Mouse (Mus musculus) adrenal gland, adult 8-10 months (tissue): ENCODE results near the gene Tubgcp4. TPM values are rescaled to one million over a fixed set of nuclear protein-coding genes. Genes with fewer than 3 reads are reported as not detected.

ENCODE experiments used
- DNase-seq: peaks from one replicate; pipeline ENCODE4 v3.0.0; 2022
- total RNA-seq, 4 experiments: library from RNA; stranded (reverse); gene quantifications; 2 replicates each; pipeline ENCODE4 v1.2.4; 2022

The Tubgcp4 gene
- total RNA-seq, 4 experiments from 2014 or later = 43.8 to 53.2 (median 44.6) TPM

DNA sequence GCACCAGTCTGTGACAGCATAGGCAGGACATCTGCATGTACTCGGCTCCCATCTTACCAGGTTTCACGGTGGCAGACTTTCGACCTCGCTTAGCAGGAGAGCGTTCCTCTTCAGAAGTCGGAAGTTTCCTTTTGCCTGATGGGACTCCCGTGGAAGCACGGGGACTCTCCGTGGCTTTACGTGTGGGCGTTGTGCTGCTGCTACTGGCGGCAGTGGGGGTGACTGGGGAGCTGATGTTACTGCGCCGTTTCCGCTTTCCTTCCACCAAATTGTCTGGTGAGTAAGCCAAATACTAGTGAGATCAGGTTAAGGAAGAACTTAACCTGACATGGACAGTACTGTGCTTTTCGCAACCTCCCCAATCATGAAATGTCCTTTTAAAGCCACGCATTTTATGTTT lies 33.8 kb downstream of the Tubgcp4 start:
- no peak for DNase-seq

DNA sequence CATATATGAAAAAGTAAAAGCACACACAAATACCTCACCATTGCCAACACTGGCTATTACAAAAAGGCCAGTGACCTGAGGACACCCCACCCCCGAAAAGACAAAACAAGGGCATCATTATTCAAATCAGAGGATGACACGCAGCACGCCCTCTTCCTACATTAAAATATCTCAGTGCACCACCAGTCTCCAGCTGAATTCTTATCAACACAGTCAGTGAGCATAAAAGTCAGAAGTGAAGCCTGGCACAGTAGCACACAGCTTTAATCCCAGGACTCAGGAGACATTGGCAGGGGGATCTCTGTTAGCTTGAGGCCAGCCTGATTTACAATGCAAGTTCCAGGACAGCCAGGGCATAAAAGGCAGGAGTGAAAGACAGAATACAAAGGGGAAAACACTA lies 36.1 kb downstream of the Tubgcp4 start:
- no peak for DNase-seq

DNA sequence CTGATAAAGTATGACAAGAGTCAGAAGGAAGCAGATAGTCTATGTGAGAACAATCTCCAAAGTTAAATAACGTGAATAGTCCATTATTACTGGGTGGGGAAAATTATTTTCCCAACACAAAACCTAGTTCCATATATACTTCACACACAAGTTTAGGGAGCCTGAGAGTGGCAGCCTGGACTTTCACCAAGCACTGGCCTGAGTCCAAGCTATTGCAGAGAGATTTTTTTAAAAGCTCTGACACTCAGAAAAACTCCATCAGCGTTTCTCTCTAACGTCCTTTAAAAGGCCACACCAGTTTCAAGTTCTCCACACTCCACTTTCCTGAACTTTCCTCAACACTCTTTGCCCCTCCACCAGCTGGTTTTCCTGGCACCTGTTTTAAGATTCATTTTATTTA lies 44.0 kb downstream of the Tubgcp4 start:
- no peak for DNase-seq

DNA sequence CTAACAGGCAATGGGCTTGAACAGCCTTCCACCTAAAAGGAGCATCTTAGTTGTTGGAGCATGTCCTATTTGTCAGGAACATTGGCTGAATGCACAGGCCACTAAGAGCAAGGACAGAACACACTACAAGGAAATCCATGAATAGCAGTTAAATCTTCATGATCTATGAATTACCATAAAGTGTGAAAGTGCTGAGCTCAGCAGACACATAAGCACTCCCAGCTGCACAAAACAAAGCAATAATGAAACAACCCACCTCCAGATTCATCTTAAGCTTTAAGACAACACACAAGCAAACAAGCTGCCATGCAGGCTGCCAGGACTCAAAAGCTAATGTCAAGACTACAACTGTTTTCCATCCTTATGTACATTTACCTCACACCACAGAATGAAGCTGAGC lies 48.7 kb downstream of the Tubgcp4 start:
- no peak for DNase-seq

DNA sequence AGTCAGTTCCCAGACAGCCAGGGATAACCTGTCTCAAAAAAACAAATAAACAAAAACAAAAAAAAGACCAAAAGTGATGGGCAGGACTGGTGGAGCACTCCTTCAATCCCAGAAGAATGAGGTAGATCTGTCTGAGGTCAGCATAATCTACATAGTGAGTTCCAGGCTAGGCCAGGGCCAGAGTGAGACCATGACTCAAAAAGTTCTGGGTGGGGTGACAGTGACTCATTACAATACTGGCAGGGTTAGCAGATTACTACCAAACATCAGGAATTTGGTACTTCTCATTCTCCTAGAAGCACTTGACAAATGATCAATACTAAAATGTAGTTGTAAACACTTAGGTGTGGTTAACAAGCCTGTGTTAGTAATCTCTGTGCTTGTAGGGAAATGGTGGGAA lies 49.5 kb downstream of the Tubgcp4 start:
- peak; percentile 26 for DNase-seq

DNA sequence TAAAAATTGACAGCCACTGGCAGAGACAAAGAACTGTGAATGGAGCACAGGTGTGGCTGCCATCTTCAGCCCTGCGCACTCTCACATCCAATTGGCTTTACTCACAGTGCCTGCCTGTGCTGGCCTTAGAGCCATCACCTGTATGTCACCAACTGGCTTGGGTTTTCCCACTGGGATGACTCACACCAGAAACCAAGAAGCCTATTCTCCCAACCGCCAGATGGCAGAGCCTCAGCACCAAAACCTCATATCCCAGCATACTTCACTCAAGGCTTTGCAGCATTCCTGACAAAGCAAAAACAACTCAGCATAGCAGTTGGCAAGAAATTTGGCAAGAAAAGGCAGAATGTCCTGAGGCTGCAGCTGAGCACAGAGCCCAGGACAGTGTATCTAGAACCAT lies 52.6 kb downstream of the Tubgcp4 start:
- peak; percentile 72 for DNase-seq

DNA sequence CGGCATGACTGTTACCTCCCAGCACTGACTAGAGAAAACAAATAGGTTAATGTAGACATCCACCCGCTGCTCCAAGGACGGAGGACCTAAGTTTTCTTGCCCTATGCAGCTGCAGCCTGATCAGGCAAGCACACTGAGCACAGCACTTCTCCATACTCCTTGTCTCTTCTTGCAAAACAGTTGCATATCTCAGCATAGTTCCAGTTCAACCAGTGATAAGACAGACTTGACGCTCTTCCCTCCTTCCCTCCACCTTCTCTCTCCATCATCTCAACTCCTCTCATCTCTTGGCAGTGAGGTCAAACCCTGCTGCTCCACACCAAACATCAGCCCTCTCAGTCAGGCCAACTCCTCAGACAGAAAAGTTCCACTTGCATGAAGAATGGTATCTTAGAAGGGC lies 57.7 kb downstream of the Tubgcp4 start:
- no peak for DNase-seq

DNA sequence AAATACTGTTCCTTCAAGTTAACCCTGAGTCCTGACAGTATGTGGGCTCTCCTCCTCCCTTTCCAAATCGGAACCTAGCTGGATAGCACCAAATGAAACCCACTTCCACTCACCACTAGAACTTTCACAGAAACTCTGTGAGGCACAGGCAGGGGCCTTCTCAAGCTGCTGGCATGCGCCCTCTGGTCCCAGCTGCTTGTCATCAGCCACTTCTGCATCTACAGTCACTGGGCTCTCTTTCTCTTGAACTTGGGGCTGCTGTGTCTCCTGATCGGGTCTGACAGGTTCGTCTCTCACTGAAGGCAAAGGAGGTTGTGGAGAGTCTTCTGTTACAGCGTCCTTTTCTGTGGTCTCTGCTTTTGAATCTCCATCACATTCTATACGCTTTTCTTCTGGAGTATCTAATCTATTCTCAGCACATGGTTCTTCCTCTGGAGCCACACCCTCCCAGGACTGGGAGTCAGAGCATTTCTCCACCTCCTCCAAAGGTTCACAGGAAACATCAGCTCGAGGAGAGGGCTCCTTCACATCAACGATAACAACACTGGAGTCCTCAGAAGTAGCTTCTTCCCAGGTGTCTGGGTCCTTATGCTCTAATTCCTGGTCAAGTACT lies 65.1 kb downstream of the Tubgcp4 start:
- no peak for DNase-seq

DNA sequence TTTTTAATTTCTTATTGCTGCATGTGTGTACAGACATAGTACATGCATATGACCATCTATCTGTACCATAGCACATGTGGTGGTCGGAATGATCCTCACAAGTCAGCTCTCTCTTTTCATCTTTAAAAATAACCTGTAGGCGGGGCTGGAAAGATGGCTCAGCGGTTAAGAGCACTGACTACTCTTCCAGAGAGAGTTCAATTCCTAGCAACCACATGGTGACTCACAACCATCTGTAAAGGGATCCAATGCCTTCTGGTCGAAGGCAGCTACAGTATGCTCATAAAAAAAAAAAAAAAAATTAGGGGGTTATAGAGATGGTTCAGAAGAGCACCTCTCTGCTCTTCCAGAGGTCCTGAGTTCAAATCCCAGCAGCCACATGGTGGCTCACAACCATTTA lies 69.0 kb downstream of the Tubgcp4 start:
- no peak for DNase-seq

DNA sequence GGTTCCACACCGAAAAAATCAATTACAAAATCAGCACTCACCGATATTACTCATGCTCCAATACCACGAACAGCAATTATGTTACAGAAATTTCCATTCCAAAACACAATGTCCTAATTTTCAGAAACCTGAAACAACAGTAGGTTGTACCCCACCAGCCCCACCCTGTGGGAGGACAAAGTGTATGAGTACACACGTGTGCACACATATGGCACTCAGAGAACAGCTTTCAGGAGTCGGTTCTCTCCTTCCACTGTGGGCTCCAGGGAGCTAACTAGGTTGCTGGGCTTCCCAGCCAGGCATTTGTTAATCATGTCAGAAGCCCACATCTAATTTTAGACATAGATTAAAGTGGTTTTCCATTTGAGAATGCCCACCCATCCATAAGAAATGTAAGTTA lies 73.6 kb downstream of the Tubgcp4 start:
- no peak for DNase-seq

Other genes starting within 250 kb of the Tubgcp4 start
- gene Ubr1, start 199.9 kb upstream of the Tubgcp4 start, total RNA-seq = 10 to 100 TPM; 32.3 to 48.7 (median 42.6) TPM
- 10 to 100 TPM in 3 of 4 experiments, 1 to 10 TPM in 1; 9.7 to 25.4 (median 21.2) TPM for gene Tmem62, start 193.6 kb upstream of the Tubgcp4 start, total RNA-seq
- 10 to 100 TPM; 51.5 to 62.7 (median 55.9) TPM for gene Ccndbp1, start 162.3 kb upstream of the Tubgcp4 start, total RNA-seq
- gene Epb42, start 133.6 kb upstream of the Tubgcp4 start, total RNA-seq = under 1 TPM in 1 of 4 experiments, not detected in 3; 0.58 TPM
- gene Tgm5, start 84.8 kb upstream of the Tubgcp4 start, total RNA-seq = under 1 TPM in 2 of 4 experiments, not detected in 2; 0.12 TPM
- under 1 TPM in 1 of 4 experiments, not detected in 3; 0.31 TPM for gene Tgm7, start 60.9 kb upstream of the Tubgcp4 start, total RNA-seq
- 10 to 100 TPM; 20.0 to 26.3 (median 25.4) TPM for gene Adal, start 30.2 kb upstream of the Tubgcp4 start, total RNA-seq
- 10 to 100 TPM in 3 of 4 experiments, 1 to 10 TPM in 1; 9.3 to 11.4 (median 11.2) TPM for gene Lcmt2, start 30.0 kb upstream of the Tubgcp4 start, total RNA-seq
- gene Zscan29, start 471 bp downstream of the Tubgcp4 start, total RNA-seq = 10 to 100 TPM; 16.8 to 19.6 (median 18.6) TPM
- 100 to 1,000 TPM in 1 of 4 experiments, 10 to 100 TPM in 3; 81.3 to 124 (median 91.5) TPM for gene Trp53bp1, start 100.8 kb downstream of the Tubgcp4 start, total RNA-seq
- gene Map1a, start 118.9 kb downstream of the Tubgcp4 start, total RNA-seq = 10 to 100 TPM; 10.4 to 17.5 (median 12.5) TPM
- 10 to 100 TPM; 46.6 to 69.1 (median 53.0) TPM for gene Ppip5k1, start 184.7 kb downstream of the Tubgcp4 start, total RNA-seq
- 10 to 100 TPM in 3 of 4 experiments, 1 to 10 TPM in 1; 9.9 to 15.5 (median 12.2) TPM for gene Ckmt1, start 187.1 kb downstream of the Tubgcp4 start, total RNA-seq
- gene Strc, start 216.5 kb downstream of the Tubgcp4 start, total RNA-seq = 1 to 10 TPM in 1 of 4 experiments, under 1 TPM in 1, not detected in 2; 0.81 to 1.4 TPM
- 100 to 1,000 TPM; 426 to 490 (median 434) TPM for gene Pdia3, start 243.1 kb downstream of the Tubgcp4 start, total RNA-seq
- gene Catsper2, start 243.1 kb downstream of the Tubgcp4 start, total RNA-seq = 1 to 10 TPM; 2.2 to 4.1 (median 2.9) TPM